Mouse (Mus musculus) testis, adult 10 weeks (tissue): ENCODE results near the gene Ndrg4. TPM values are rescaled to one million over a fixed set of nuclear protein-coding genes. Genes with fewer than 3 reads are reported as not detected.

Experiments
- polyA plus RNA-seq: library from polyadenylated mRNA; stranded (reverse); fragments of 350-450 nt; fragmentation: Illumina TruSeq; extraction: RNeasy Lipid Tissue Mini Kit (QIAGEN cat#74804); gene quantifications from one replicate; pipeline ENCODE4 v1.2.3, GENCODE M21; 2014; ENCODE audit warnings: low read depth, low replicate concordance

Ndrg4 gene
- 5.0 TPM for polyA plus RNA-seq

DNA sequence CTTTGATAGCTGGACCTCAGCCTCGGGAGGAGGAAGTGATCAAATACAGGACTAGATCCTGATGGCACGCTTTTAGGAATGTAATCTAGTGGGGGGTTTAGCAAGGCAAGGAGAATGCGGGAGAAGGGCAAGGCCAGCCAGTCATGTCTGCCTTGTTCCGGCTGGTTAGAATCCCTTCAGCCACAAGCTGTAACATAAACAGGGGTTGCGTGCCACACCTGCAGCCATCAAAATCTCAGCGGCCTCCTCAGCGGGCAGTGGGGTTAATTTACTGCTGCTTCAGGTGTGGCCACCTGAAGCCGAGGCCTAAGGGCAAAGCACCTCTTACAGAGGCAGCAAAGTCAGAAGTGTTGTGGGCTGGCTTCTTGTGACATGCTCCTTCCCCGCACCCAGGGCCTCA, at the start of gene Ndrg4:
TSS of gene Ndrg4 (plus strand) at position 350 of the 400 bp plus-strand sequence.

GRCm38 (mm10) chr8:95633262-95634062, 43.3 kb upstream of the Ndrg4 start, which contains the start of gene Gins3:
Gene Gins3 (plus strand): TSS chr8:95633453.

GRCm38 (mm10) chr8:95715676-95716531, 39.1 kb downstream of the Ndrg4 start, which contains the start of gene Setd6:
Gene Setd6 (plus strand): TSS chr8:95715881.

Other genes starting within 250 kb of the Ndrg4 start
- 141 TPM for gene Cfap20, start 242.1 kb upstream of the Ndrg4 start, polyA plus RNA-seq
- 631 TPM for gene Csnk2a2, start 186.9 kb upstream of the Ndrg4 start, polyA plus RNA-seq
- gene Ccdc113, start 142.9 kb upstream of the Ndrg4 start, polyA plus RNA-seq = 195 TPM
- gene Prss54, start 100.6 kb upstream of the Ndrg4 start, polyA plus RNA-seq = 200 TPM
- 5.9 TPM for gene Gins3, start 43.5 kb upstream of the Ndrg4 start, polyA plus RNA-seq
- gene Setd6, start 38.9 kb downstream of the Ndrg4 start, polyA plus RNA-seq = 4.5 TPM
- gene Cnot1, start 130.5 kb downstream of the Ndrg4 start, polyA plus RNA-seq = 401 TPM
- gene Sap18b, start 148.4 kb downstream of the Ndrg4 start, polyA plus RNA-seq = 2.8 TPM
- gene Slc38a7, start 176.6 kb downstream of the Ndrg4 start, polyA plus RNA-seq = 0.91 TPM
- gene Got2, start 211.6 kb downstream of the Ndrg4 start, polyA plus RNA-seq = 2.6 TPM